Mouse (Mus musculus): ENCODE results near the gene Cwc22.

DNA sequence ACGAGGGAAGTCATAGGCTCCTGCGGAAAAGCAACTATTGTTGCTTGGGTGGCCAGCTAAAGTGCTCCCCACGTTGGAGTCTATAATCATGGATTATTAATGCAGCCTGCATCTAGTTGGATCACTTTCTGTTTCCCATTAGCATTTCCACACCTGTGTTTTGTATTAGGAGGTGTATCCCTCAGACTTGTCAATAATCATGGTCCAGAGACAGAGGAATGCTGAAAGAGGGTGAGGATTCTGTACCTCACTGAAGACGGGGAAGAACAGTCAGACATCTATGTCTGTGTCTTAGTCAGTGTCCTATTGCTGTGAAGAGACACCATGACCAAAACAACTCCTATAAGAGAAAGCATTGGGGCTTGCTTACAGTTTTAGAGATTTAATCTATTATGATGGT lies 63.2 kb downstream of the Cwc22 start:
- TF ChIP-seq MYOD1 (IDR thresholded peaks at IDR 0.05; ENCODE audit: control insufficient read depth, insufficient read length, low read depth) (no peak), MAX (IDR thresholded peaks at IDR 0.05) (no peak), USF1 (IDR thresholded peaks at IDR 0.05; ENCODE audit: low read depth) (no peak), CTCF (IDR thresholded peaks at IDR 0.05; ENCODE audit: control insufficient read depth, insufficient read depth, insufficient read length) (no peak), CEBPB (IDR thresholded peaks at IDR 0.05; ENCODE audit: low read depth) (no peak)

Measured in C2C12 (cell line).